Mouse (Mus musculus): ENCODE data around the gene Snw1.
A peak's percentile ranks its signal among the peaks of the same experiment; 100 is the strongest.
"Not testable (repeated sequence)": the region's sequence is repeated elsewhere in the genome, so short reads cannot be mapped to it uniquely, and the experiment has no call there.

Gene Snw1

GRCm38 (mm10) chr12:87471964-87472786 is at the start of gene Snw1:
Gene Snw1 (minus strand): TSS chr12:87472274.
- Histone ChIP-seq H3K27me3 (ENCODE audit: control insufficient read depth, insufficient read depth, low read length, poor library complexity, severe bottlenecking) (no peaks in the 10 kb centered on the region), H3K36me3 (ENCODE audit: control insufficient read depth, insufficient read depth, low read length, poor library complexity, severe bottlenecking) (0 out of 2 replicates have a peak, but pooled peaks cover 2% of the 10 kb centered on the region)
- DNase-seq (ENCODE audit: low read depth, low spot score), result peak; percentile 97

GRCm38 (mm10) chr12:87519616-87520015 is 47.5 kb upstream of the Snw1 start:
- H3K27me3 ChIP-seq (ENCODE audit: control insufficient read depth, insufficient read depth, low read length, poor library complexity, severe bottlenecking); H3K36me3 ChIP-seq (ENCODE audit: control insufficient read depth, insufficient read depth, low read length, poor library complexity, severe bottlenecking); DNase-seq (ENCODE audit: low read depth, low spot score): not testable (repeated sequence)

- DNase-seq (ENCODE audit: low read depth, low spot score); H3K27me3 ChIP-seq (ENCODE audit: control insufficient read depth, insufficient read depth, low read length, poor library complexity, severe bottlenecking); H3K36me3 ChIP-seq (ENCODE audit: control insufficient read depth, insufficient read depth, low read length, poor library complexity, severe bottlenecking): not testable (repeated sequence)
Measured at GRCm38 (mm10) chr12:87514016-87514415, 41.9 kb upstream of the Snw1 start, which contains the start of gene Gm8300. Gene Gm8300 (plus strand): TSS chr12:87514316.

GRCm38 (mm10) chr12:87494421-87494820 is 22.3 kb upstream of the Snw1 start, which contains the start of gene Gm5788:
Gene Gm5788 (plus strand): TSS chr12:87494721.
- H3K27me3 ChIP-seq (ENCODE audit: control insufficient read depth, insufficient read depth, low read length, poor library complexity, severe bottlenecking); DNase-seq (ENCODE audit: low read depth, low spot score); H3K36me3 ChIP-seq (ENCODE audit: control insufficient read depth, insufficient read depth, low read length, poor library complexity, severe bottlenecking): not testable (repeated sequence)

- H3K36me3 ChIP-seq (ENCODE audit: control insufficient read depth, insufficient read depth, low read length, poor library complexity, severe bottlenecking); DNase-seq (ENCODE audit: low read depth, low spot score); H3K27me3 ChIP-seq (ENCODE audit: control insufficient read depth, insufficient read depth, low read length, poor library complexity, severe bottlenecking): not testable (repeated sequence)
Measured at GRCm38 (mm10) chr12:87488683-87489082, 16.6 kb upstream of the Snw1 start.

- H3K36me3 ChIP-seq (ENCODE audit: control insufficient read depth, insufficient read depth, low read length, poor library complexity, severe bottlenecking); DNase-seq (ENCODE audit: low read depth, low spot score); H3K27me3 ChIP-seq (ENCODE audit: control insufficient read depth, insufficient read depth, low read length, poor library complexity, severe bottlenecking): not testable (repeated sequence)
Measured at GRCm38 (mm10) chr12:87482482-87482881, 10.4 kb upstream of the Snw1 start.

- no peaks in the 10 kb centered on the region for H3K27me3 ChIP-seq (ENCODE audit: control insufficient read depth, insufficient read depth, low read length, poor library complexity, severe bottlenecking)
- H3K36me3 ChIP-seq (ENCODE audit: control insufficient read depth, insufficient read depth, low read length, poor library complexity, severe bottlenecking), result no peaks in the 10 kb centered on the region
- no peak for DNase-seq (ENCODE audit: low read depth, low spot score)
Measured at GRCm38 (mm10) chr12:87474756-87475155, 2.7 kb upstream of the Snw1 start.

GRCm38 (mm10) chr12:87471421-87471963 is 582 bp downstream of the Snw1 start:
- Histone ChIP-seq H3K36me3 (ENCODE audit: control insufficient read depth, insufficient read depth, low read length, poor library complexity, severe bottlenecking) (peaks cover 4% of the 10 kb centered on the region; the same call in 1 of the 2 replicates), H3K27me3 (ENCODE audit: control insufficient read depth, insufficient read depth, low read length, poor library complexity, severe bottlenecking) (no peaks in the 10 kb centered on the region)
- no peak for DNase-seq (ENCODE audit: low read depth, low spot score)

GRCm38 (mm10) chr12:87470263-87471136 is 1.6 kb downstream of the Snw1 start:
- Histone ChIP-seq H3K27me3 (ENCODE audit: control insufficient read depth, insufficient read depth, low read length, poor library complexity, severe bottlenecking) (no peaks in the 10 kb centered on the region), H3K36me3 (ENCODE audit: control insufficient read depth, insufficient read depth, low read length, poor library complexity, severe bottlenecking) (peaks cover 9% of the 10 kb centered on the region; the same call in 1 of the 2 replicates)
- no peak for DNase-seq (ENCODE audit: low read depth, low spot score)

- Histone ChIP-seq H3K27me3 (ENCODE audit: control insufficient read depth, insufficient read depth, low read length, poor library complexity, severe bottlenecking) (no peaks in the 10 kb centered on the region), H3K36me3 (ENCODE audit: control insufficient read depth, insufficient read depth, low read length, poor library complexity, severe bottlenecking) (peaks cover 31% of the 10 kb centered on the region)
- no peak for DNase-seq (ENCODE audit: low read depth, low spot score)
Measured at GRCm38 (mm10) chr12:87464678-87465297, 7.3 kb downstream of the Snw1 start.

- peaks cover 13% of the 10 kb centered on the region; the same call in 1 of the 2 replicates for H3K36me3 ChIP-seq (ENCODE audit: control insufficient read depth, insufficient read depth, low read length, poor library complexity, severe bottlenecking)
- no peak for DNase-seq (ENCODE audit: low read depth, low spot score)
- no peaks in the 10 kb centered on the region for H3K27me3 ChIP-seq (ENCODE audit: control insufficient read depth, insufficient read depth, low read length, poor library complexity, severe bottlenecking)
Measured at GRCm38 (mm10) chr12:87449456-87449855, 22.6 kb downstream of the Snw1 start.

- DNase-seq (ENCODE audit: low read depth, low spot score), result no peak
- Histone ChIP-seq H3K27me3 (ENCODE audit: control insufficient read depth, insufficient read depth, low read length, poor library complexity, severe bottlenecking) (no peaks in the 10 kb centered on the region), H3K36me3 (ENCODE audit: control insufficient read depth, insufficient read depth, low read length, poor library complexity, severe bottlenecking) (peaks cover 6% of the 10 kb centered on the region; the same call in 1 of the 2 replicates)
Measured at GRCm38 (mm10) chr12:87444211-87444610, 27.9 kb downstream of the Snw1 start.

GRCm38 (mm10) chr12:87443700-87444122 is 28.4 kb downstream of the Snw1 start, which contains the start of the genes Slirp and Alkbh1:
Gene Slirp (plus strand): TSS chr12:87443896.
Gene Alkbh1 (minus strand): TSS chr12:87444017.
- peak; percentile 92 for DNase-seq (ENCODE audit: low read depth, low spot score)
- Histone ChIP-seq H3K36me3 (ENCODE audit: control insufficient read depth, insufficient read depth, low read length, poor library complexity, severe bottlenecking) (peaks cover 6% of the 10 kb centered on the region; the same call in 1 of the 2 replicates), H3K27me3 (ENCODE audit: control insufficient read depth, insufficient read depth, low read length, poor library complexity, severe bottlenecking) (no peaks in the 10 kb centered on the region)

GRCm38 (mm10) chr12:87443115-87443699 is 28.9 kb downstream of the Snw1 start:
- Histone ChIP-seq H3K27me3 (ENCODE audit: control insufficient read depth, insufficient read depth, low read length, poor library complexity, severe bottlenecking) (no peaks in the 10 kb centered on the region), H3K36me3 (ENCODE audit: control insufficient read depth, insufficient read depth, low read length, poor library complexity, severe bottlenecking) (peaks cover 6% of the 10 kb centered on the region; the same call in 1 of the 2 replicates)
- DNase-seq (ENCODE audit: low read depth, low spot score), result no peak

Measured in splenic B cell, adult 2 months (primary cell).